Mouse (Mus musculus): ENCODE results near the gene Rmi2. TPM values are rescaled to one million over a fixed set of nuclear protein-coding genes. Genes with fewer than 3 reads are reported as not detected.

Gene Rmi2
- total RNA-seq, 2 experiments from 2014 or later, result 0.15 to 0.22 TPM

DNA sequence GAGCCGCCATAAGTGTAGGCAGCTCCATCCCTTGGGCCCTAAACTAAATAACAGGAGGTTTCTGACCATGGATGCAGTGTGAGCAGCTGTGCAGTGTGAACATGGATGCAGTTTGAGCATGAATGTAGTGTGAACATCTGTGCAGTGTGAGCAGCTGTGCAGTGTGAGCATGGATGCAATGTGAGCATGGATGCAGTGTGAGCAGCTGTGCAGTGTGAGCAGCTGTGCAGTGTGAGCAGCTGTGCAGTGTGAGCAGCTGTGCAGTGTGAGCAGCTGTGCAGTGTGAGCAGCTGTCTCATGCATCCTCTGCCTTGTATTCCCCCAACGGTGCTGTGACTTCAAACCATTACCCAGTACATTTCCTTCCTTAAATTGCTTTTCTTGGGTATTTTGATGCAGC lies 52.6 kb downstream of the Rmi2 start:
- Histone ChIP-seq H3K4me3 (no peak overlapping the region), H3K27ac (no peak overlapping the region)
- no peak for TF ChIP-seq CTCF (conservative IDR thresholded peaks at IDR 0.05)
- no peak for DNase-seq (ENCODE audit: low spot score in 2 of 2)

DNA sequence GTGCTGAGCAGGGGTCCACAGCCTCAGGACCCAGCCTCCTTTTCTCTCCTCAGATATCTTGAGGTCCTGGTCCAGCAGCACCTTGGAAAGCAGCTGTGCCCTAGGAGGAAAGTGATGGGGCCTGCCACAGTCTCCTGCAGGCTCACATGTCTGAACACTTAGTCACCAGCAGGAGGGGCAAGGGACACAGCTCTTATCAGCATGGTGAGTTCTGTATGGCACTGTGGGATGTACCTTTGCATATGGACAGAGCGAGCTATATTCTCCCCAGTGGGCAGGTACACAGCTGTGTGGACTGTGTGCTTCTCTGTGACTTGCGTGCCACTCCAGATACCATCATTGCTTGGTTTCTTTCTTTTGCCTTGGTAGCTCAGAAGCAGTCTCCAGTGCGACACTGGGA lies 55.5 kb downstream of the Rmi2 start:
- no peak overlapping the region for H3K27ac ChIP-seq
- H3K4me3 ChIP-seq, result no peak overlapping the region
- peak; percentile 57 for TF ChIP-seq CTCF (conservative IDR thresholded peaks at IDR 0.05)
- DNase-seq (ENCODE audit: low spot score in 2 of 2), result no peak

DNA sequence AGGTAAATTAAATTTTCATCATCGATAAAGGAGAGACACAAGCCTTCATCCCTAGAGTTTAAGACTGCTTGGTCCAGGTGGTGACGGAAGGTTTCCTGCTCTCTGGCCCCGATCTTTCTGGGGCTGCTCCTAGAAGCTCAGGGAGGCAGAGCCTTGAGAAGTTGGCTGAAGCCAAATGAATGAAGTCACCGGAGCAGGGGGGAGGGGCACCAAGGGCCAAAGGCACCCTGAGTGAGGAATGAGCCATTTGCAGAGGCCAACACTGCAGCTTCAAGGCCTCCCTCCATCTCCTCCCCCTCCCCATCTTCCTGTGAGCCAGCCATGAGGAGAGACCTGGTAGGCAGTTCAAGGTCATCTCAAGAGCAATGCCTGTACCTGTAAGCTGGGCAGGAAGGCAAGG lies 58.3 kb downstream of the Rmi2 start:
- Histone ChIP-seq H3K27ac (no peak overlapping the region), H3K4me3 (no peak overlapping the region)
- no peak for DNase-seq (ENCODE audit: low spot score in 2 of 2)
- no peak for TF ChIP-seq CTCF (conservative IDR thresholded peaks at IDR 0.05)

DNA sequence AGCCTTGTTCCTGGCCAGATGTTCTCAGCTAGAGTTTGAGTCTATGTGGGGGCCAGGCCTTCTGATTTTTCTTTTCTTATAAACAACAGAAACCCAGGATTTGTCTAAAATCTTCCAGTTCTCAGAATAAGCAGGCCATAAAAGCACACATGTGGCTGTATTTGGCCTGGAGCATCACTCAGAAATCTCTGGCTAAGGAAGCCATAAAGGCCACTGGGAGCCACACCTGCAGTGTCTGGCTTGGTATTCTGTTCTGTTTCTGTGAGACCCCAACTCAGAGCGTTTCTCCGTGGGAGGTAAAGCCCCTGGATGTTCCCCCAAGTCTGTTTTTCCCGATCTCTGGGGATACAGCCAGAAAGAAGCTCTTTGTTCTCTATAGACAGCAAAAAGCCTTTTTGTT lies 61.0 kb downstream of the Rmi2 start:
- TF ChIP-seq CTCF (conservative IDR thresholded peaks at IDR 0.05), result no peak
- Histone ChIP-seq H3K27ac (no peak overlapping the region), H3K4me3 (no peak overlapping the region)

GRCm38 (mm10) chr16:10897372-10897771 lies 62.5 kb downstream of the Rmi2 start:
- no peak for DNase-seq (ENCODE audit: low spot score in 2 of 2)
- no peak for TF ChIP-seq CTCF (conservative IDR thresholded peaks at IDR 0.05)
- Histone ChIP-seq H3K4me3 (no peak overlapping the region), H3K27ac (no peak overlapping the region)

More for the DNA sequence above, 61.0 kb downstream of the Rmi2 start:
- DNase-seq (ENCODE audit: low spot score in 2 of 2), result no peak

DNA sequence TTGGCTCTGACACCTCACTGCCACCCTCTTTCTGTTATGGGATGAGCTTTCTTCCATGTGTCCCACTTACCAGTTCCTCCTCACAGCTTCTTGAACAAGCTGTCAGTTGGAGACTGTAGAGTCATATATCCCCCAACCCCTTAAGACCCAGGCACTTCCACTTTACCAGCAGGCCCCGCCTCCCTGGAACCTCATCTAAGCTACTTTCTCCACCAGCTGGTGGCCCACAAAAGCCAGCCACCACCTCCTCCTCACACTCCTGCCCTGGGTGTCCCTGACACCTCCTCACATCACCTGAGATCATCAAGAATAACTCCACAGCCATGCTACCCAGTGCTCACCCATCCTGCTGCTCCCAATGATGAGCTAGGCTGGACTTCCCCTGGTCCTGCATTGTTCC lies 65.9 kb downstream of the Rmi2 start:
- no peak for TF ChIP-seq CTCF (conservative IDR thresholded peaks at IDR 0.05)
- DNase-seq (ENCODE audit: low spot score in 2 of 2), result no peak
- Histone ChIP-seq H3K27ac (no peak overlapping the region), H3K4me3 (no peak overlapping the region)

GRCm38 (mm10) chr16:10901956-10902355 lies 67.1 kb downstream of the Rmi2 start:
- TF ChIP-seq CTCF (conservative IDR thresholded peaks at IDR 0.05), result no peak
- DNase-seq (ENCODE audit: low spot score in 2 of 2), result no peak

GRCm38 (mm10) chr16:10902849-10903248 lies 68.0 kb downstream of the Rmi2 start:
- Histone ChIP-seq H3K4me3 (no peak overlapping the region), H3K27ac (no peak overlapping the region)
- peak; percentile 42 for TF ChIP-seq CTCF (conservative IDR thresholded peaks at IDR 0.05)
- no peak for DNase-seq (ENCODE audit: low spot score in 2 of 2)

More at GRCm38 (mm10) chr16:10901956-10902355, 67.1 kb downstream of the Rmi2 start:
- Histone ChIP-seq H3K4me3 (no peak overlapping the region), H3K27ac (no peak overlapping the region)

- Histone ChIP-seq H3K27ac (no peak overlapping the region), H3K4me3 (no peak overlapping the region)
- no peak for DNase-seq (ENCODE audit: low spot score in 2 of 2)
- TF ChIP-seq CTCF (conservative IDR thresholded peaks at IDR 0.05), result no peak
Observed at GRCm38 (mm10) chr16:10905661-10906113, 70.8 kb downstream of the Rmi2 start.

- no peak for TF ChIP-seq CTCF (conservative IDR thresholded peaks at IDR 0.05)
- H3K27ac ChIP-seq, result no peak overlapping the region
- DNase-seq (ENCODE audit: low spot score in 2 of 2), result no peak
- H3K4me3 ChIP-seq, result no peak overlapping the region
Observed at GRCm38 (mm10) chr16:10910541-10910940, 75.7 kb downstream of the Rmi2 start.

- DNase-seq (ENCODE audit: low spot score in 2 of 2), result no peak
- Histone ChIP-seq H3K4me3 (no peak overlapping the region), H3K27ac (no peak overlapping the region)
- TF ChIP-seq CTCF (conservative IDR thresholded peaks at IDR 0.05), result no peak
Observed at GRCm38 (mm10) chr16:10911061-10911460, 76.2 kb downstream of the Rmi2 start.

- no peak overlapping the region for H3K27ac ChIP-seq
- no peak for DNase-seq (ENCODE audit: low spot score in 2 of 2)
- TF ChIP-seq CTCF (conservative IDR thresholded peaks at IDR 0.05), result no peak
- H3K4me3 ChIP-seq, result no peak overlapping the region
Observed at GRCm38 (mm10) chr16:10915066-10915465, 80.2 kb downstream of the Rmi2 start.

- Histone ChIP-seq H3K27ac (no peak overlapping the region), H3K4me3 (no peak overlapping the region)
- no peak for TF ChIP-seq CTCF (conservative IDR thresholded peaks at IDR 0.05)
- no peak for DNase-seq (ENCODE audit: low spot score in 2 of 2)
Observed at GRCm38 (mm10) chr16:10916271-10916670, 81.4 kb downstream of the Rmi2 start.

GRCm38 (mm10) chr16:10919856-10920255 lies 85.0 kb downstream of the Rmi2 start:
- no peak for TF ChIP-seq CTCF (conservative IDR thresholded peaks at IDR 0.05)
- Histone ChIP-seq H3K27ac (no peak overlapping the region), H3K4me3 (no peak overlapping the region)
- no peak for DNase-seq (ENCODE audit: low spot score in 2 of 2)

DNA sequence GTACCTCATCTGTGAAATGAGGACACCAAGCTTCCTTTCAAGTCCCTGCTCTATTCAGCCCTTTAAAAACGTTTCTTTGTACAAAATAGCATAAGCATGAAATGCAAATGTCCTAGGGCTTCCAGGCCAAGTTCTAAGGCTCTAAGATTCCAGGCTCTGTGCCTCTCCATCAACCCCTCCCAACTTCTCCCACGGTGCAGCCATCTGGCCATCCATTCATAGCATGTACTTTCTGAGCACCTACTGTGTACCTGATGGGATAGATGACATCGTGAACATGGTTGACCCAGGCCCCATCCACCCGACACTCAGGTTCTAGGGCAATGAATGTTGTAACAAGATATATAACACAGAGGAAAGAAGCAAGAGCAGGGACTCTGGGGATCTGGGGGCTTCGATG lies 88.7 kb downstream of the Rmi2 start:
- no peak for TF ChIP-seq CTCF (conservative IDR thresholded peaks at IDR 0.05)
- no peak overlapping the region for H3K27ac ChIP-seq
- DNase-seq (ENCODE audit: low spot score in 2 of 2), result no peak

More for the DNA sequence above, 88.7 kb downstream of the Rmi2 start:
- H3K4me3 ChIP-seq, result no peak overlapping the region

Measured in layer of hippocampus, adult 2 months (tissue).